Mouse (Mus musculus): ENCODE measurements around the gene Macrod2. TPM values are rescaled to one million over a fixed set of nuclear protein-coding genes. Genes with fewer than 3 reads are reported as not detected.

The Macrod2 gene
- polyA plus RNA-seq, 1 experiment from 2014 or later: 62.2 TPM

DNA sequence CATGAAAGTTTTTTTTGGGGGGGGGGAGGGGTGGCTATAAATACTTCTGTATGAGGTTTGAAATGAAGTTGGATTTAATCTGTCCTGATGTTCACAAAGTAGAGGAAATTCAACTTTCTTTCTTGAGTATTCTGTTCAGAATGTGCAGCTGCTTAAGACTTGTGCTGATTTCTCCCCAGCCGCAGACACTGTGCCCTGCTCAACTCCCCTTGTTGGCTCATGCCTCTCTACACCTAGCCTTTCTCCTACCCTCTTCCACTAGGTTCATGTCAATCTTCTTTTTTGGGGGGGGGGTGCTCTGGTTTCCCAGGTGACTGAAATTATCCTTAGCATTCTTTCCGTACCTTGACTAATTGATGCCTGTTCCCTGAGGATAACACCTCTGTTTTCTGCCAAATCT, 258.9 kb downstream of the Macrod2 start:
- H3K9me3 ChIP-seq (ENCODE audit: control insufficient read depth, low read length): no peaks in the 10 kb centered on the region
- no peak overlapping the region for H3K4me3 ChIP-seq (replicated peaks; ENCODE audit: low read length)
- H3K4me2 ChIP-seq (replicated peaks): no peak overlapping the region
- no peaks in the 10 kb centered on the region for H3K4me1 ChIP-seq (replicated peaks; ENCODE audit: control insufficient read depth, insufficient read depth, low read length)
- ATAC-seq (ENCODE audit: low FRiP score) (no peak), DNase-seq (ENCODE audit: low spot score) (no peak)
- no peak overlapping the region for H3K27ac ChIP-seq
- no peaks in the 10 kb centered on the region for H3K27me3 ChIP-seq (ENCODE audit: control insufficient read depth, insufficient read depth, low read length)
- H3K9ac ChIP-seq: no peak overlapping the region
- 24% methylated on average over 2 of the region's 2 CpGs for WGBS
- H3K36me3 ChIP-seq (replicated peaks; ENCODE audit: control insufficient read depth, insufficient read depth): peaks cover 17% of the 10 kb centered on the region

GRCm38 (mm10) chr2:140662673-140663072, 267.6 kb downstream of the Macrod2 start:
- Histone ChIP-seq H3K36me3 (replicated peaks; ENCODE audit: control insufficient read depth, insufficient read depth) (peaks cover 44% of the 10 kb centered on the region), H3K9ac (no peak overlapping the region), H3K4me2 (replicated peaks) (no peak overlapping the region), H3K27me3 (ENCODE audit: control insufficient read depth, insufficient read depth, low read length) (no peaks in the 10 kb centered on the region), H3K4me3 (replicated peaks; ENCODE audit: low read length) (no peak overlapping the region), H3K4me1 (replicated peaks; ENCODE audit: control insufficient read depth, insufficient read depth, low read length) (peaks cover 19% of the 10 kb centered on the region), H3K9me3 (ENCODE audit: control insufficient read depth, low read length) (no peaks in the 10 kb centered on the region), H3K27ac (no peak overlapping the region)
- WGBS: 85% methylated on average over 5 of the region's 5 CpGs
- DNase-seq (ENCODE audit: low spot score) (no peak), ATAC-seq (ENCODE audit: low FRiP score) (no peak)

GRCm38 (mm10) chr2:140664381-140664780, 269.3 kb downstream of the Macrod2 start:
- H3K4me1 ChIP-seq (replicated peaks; ENCODE audit: control insufficient read depth, insufficient read depth, low read length): peaks cover 22% of the 10 kb centered on the region

DNA sequence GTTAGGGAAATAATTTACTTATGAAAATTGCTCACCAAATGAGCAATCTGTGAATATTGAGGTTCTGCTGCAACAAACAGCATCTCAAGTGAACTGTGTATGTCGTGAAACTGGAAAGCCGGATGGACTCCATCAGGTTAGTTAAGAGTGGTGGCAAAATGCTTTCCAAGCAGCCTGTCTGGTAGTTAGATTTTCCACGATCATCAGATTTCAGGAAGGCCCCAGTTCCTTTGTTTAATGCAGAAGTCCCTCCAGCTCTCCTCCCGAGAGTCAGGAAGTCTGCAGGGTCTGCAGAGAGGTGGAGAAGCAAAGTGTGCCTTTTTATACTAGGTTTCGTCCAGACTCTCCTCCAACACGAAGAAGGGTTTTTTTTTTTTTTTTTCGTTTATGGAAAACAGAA, 271.7 kb downstream of the Macrod2 start:
- H3K9ac ChIP-seq: peak overlapping the region; percentile 81
- H3K27me3 ChIP-seq (ENCODE audit: control insufficient read depth, insufficient read depth, low read length): no peaks in the 10 kb centered on the region

More at GRCm38 (mm10) chr2:140664381-140664780, 269.3 kb downstream of the Macrod2 start:
- H3K4me2 ChIP-seq (replicated peaks): no peak overlapping the region
- H3K36me3 ChIP-seq (replicated peaks; ENCODE audit: control insufficient read depth, insufficient read depth): peaks cover 30% of the 10 kb centered on the region
- no peak overlapping the region for H3K9ac ChIP-seq
- H3K4me3 ChIP-seq (replicated peaks; ENCODE audit: low read length): no peak overlapping the region
- no peaks in the 10 kb centered on the region for H3K9me3 ChIP-seq (ENCODE audit: control insufficient read depth, low read length)
- no peak for DNase-seq (ENCODE audit: low spot score)
- 93% methylated on average over 4 of the region's 4 CpGs for WGBS
- no peaks in the 10 kb centered on the region for H3K27me3 ChIP-seq (ENCODE audit: control insufficient read depth, insufficient read depth, low read length)
- H3K27ac ChIP-seq: no peak overlapping the region
- ATAC-seq (ENCODE audit: low FRiP score): no peak

DNA sequence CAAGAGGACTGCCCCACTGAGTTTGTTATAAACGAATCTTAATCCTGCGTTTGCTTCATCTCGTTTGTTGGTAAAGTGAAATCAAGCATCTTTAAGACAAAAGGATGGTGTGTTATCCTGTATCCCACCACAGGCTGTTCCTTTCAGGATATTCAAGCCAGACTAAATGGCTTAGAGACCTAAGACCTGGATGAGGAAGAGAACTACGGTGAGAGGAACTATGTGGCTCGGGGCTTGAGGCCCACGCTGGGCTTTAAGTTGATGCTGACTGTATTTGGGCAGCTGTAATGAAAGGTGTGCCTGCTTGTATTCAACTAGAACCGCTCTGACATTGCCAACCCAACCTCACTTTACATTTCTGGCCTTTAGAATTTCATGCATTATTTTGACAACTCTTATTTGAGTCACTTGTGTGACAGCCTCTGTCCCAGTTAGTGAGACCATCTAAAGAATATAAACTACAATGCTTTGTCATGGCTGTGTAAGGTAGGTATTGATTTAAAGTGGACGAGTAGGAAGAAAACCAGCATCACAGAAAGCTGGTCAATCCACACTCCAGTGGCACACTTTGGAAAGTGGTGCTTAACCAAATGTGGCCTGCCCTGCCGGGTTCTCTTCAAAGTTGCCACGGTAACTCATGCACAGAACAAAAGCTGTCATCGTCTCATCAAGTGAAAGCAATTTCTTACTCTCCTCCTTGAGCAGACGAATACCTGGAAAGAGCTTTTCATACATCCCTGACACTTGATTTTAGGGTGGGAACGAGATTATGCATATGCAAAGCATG, 272.3 kb downstream of the Macrod2 start:
- peak overlapping the region; percentile 54 for H3K4me3 ChIP-seq (replicated peaks; ENCODE audit: low read length)
- H3K4me2 ChIP-seq (replicated peaks): peak overlapping the region; percentile 70
- H3K4me1 ChIP-seq (replicated peaks; ENCODE audit: control insufficient read depth, insufficient read depth, low read length): peaks cover 22% of the 10 kb centered on the region
- H3K36me3 ChIP-seq (replicated peaks; ENCODE audit: control insufficient read depth, insufficient read depth): peaks cover 4% of the 10 kb centered on the region
- WGBS: 30% methylated on average over 13 of the region's 13 CpGs
- H3K27ac ChIP-seq: no peak overlapping the region
- ATAC-seq (ENCODE audit: low FRiP score) (no peak), DNase-seq (ENCODE audit: low spot score) (no peak)
- H3K9me3 ChIP-seq (ENCODE audit: control insufficient read depth, low read length): no peaks in the 10 kb centered on the region
- H3K9ac ChIP-seq: peak overlapping the region; percentile 81
- no peaks in the 10 kb centered on the region for H3K27me3 ChIP-seq (ENCODE audit: control insufficient read depth, insufficient read depth, low read length)

More for the DNA sequence above, 271.7 kb downstream of the Macrod2 start:
- H3K27ac ChIP-seq: no peak overlapping the region
- peak overlapping the region; percentile 70 for H3K4me2 ChIP-seq (replicated peaks)
- DNase-seq (ENCODE audit: low spot score) (no peak), ATAC-seq (ENCODE audit: low FRiP score) (no peak)
- H3K36me3 ChIP-seq (replicated peaks; ENCODE audit: control insufficient read depth, insufficient read depth): peaks cover 7% of the 10 kb centered on the region
- H3K9me3 ChIP-seq (ENCODE audit: control insufficient read depth, low read length): no peaks in the 10 kb centered on the region
- H3K4me3 ChIP-seq (replicated peaks; ENCODE audit: low read length): peak overlapping the region; percentile 54
- peaks cover 22% of the 10 kb centered on the region for H3K4me1 ChIP-seq (replicated peaks; ENCODE audit: control insufficient read depth, insufficient read depth, low read length)
- 26% methylated on average over 7 of the region's 7 CpGs for WGBS

DNA sequence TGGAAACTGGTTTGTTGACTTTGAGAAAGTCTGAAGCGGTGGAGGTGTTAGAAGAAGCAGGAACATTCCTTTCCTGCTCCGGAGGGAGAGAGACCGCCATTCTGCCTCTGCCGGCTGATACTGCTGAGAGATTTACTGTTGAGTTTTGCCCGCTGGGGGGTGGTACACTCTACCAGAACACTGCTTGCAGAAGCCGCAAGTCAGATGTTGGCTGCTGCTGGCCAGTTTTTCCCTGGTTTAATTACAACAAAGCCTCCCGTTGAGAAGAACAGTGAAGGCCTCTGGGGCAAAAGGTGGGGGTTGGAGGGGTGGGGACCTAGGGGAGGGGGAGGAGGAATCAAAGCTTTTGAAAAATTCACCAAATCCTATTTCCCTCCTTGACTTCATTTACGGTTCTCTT, 273.2 kb downstream of the Macrod2 start:
- Histone ChIP-seq H3K4me1 (replicated peaks; ENCODE audit: control insufficient read depth, insufficient read depth, low read length) (peaks cover 22% of the 10 kb centered on the region), H3K27me3 (ENCODE audit: control insufficient read depth, insufficient read depth, low read length) (no peaks in the 10 kb centered on the region), H3K9me3 (ENCODE audit: control insufficient read depth, low read length) (no peaks in the 10 kb centered on the region), H3K4me2 (replicated peaks) (peak overlapping the region; percentile 70), H3K9ac (peak overlapping the region; percentile 81), H3K36me3 (replicated peaks; ENCODE audit: control insufficient read depth, insufficient read depth) (no peaks in the 10 kb centered on the region), H3K27ac (peak overlapping the region; percentile 78), H3K4me3 (replicated peaks; ENCODE audit: low read length) (peak overlapping the region; percentile 54)
- 1% methylated on average over 8 of the region's 8 CpGs for WGBS
- ATAC-seq (ENCODE audit: low FRiP score) (peak; percentile 69), DNase-seq (ENCODE audit: low spot score) (peak; percentile 87)

- no peaks in the 10 kb centered on the region; the same call in 1 of the 2 replicates for H3K27me3 ChIP-seq (ENCODE audit: control insufficient read depth, insufficient read depth, low read length)
- DNase-seq (ENCODE audit: low spot score) (peak; percentile 32), ATAC-seq (ENCODE audit: low FRiP score) (no peak)
- H3K9ac ChIP-seq: peak overlapping the region; percentile 81
- no peaks in the 10 kb centered on the region for H3K9me3 ChIP-seq (ENCODE audit: control insufficient read depth, low read length)
- H3K36me3 ChIP-seq (replicated peaks; ENCODE audit: control insufficient read depth, insufficient read depth): no peaks in the 10 kb centered on the region
- peak overlapping the region; percentile 70 for H3K4me2 ChIP-seq (replicated peaks)
- WGBS: 11% methylated on average over 2 of the region's 2 CpGs
- peak overlapping the region; percentile 78 for H3K27ac ChIP-seq
- H3K4me3 ChIP-seq (replicated peaks; ENCODE audit: low read length): peak overlapping the region; percentile 54
- H3K4me1 ChIP-seq (replicated peaks; ENCODE audit: control insufficient read depth, insufficient read depth, low read length): peaks cover 22% of the 10 kb centered on the region
Measured at GRCm38 (mm10) chr2:140669081-140669480, 274.0 kb downstream of the Macrod2 start.

- Histone ChIP-seq H3K36me3 (replicated peaks; ENCODE audit: control insufficient read depth, insufficient read depth) (no peaks in the 10 kb centered on the region), H3K4me1 (replicated peaks; ENCODE audit: control insufficient read depth, insufficient read depth, low read length) (peaks cover 22% of the 10 kb centered on the region), H3K9ac (peak overlapping the region; percentile 81), H3K9me3 (ENCODE audit: control insufficient read depth, low read length) (no peaks in the 10 kb centered on the region), H3K4me3 (replicated peaks; ENCODE audit: low read length) (peak overlapping the region; percentile 54), H3K4me2 (replicated peaks) (peak overlapping the region; percentile 70), H3K27ac (peak overlapping the region; percentile 88), H3K27me3 (ENCODE audit: control insufficient read depth, insufficient read depth, low read length) (no peaks in the 10 kb centered on the region; the same call in 1 of the 2 replicates)
- ATAC-seq (ENCODE audit: low FRiP score) (no peak), DNase-seq (ENCODE audit: low spot score) (no peak)
- 21% methylated on average over 2 of the region's 2 CpGs for WGBS
Measured at GRCm38 (mm10) chr2:140669786-140670185, 274.7 kb downstream of the Macrod2 start.

DNA sequence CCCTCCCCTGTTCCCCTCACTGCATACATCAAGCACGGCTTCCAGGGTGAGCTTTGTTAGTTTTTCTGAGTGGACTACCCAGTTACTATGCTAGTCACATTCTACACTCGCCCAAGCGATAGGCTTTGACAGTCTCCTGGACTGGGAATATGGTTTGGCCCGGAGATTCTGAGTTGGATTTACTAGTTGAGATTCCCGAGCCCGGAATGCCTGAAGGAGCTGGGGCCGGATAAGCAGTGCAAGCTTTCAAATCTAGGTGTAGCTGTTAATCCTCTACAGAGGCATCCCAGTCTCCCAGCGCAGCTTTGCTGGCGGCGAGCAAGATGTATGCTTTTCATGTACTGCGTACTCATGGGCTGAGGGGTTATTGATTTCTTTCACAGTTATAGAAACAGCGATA, 275.3 kb downstream of the Macrod2 start:
- ATAC-seq (ENCODE audit: low FRiP score) (no peak), DNase-seq (ENCODE audit: low spot score) (peak; percentile 70)
- H3K27me3 ChIP-seq (ENCODE audit: control insufficient read depth, insufficient read depth, low read length): no peaks in the 10 kb centered on the region; the same call in 1 of the 2 replicates
- H3K36me3 ChIP-seq (replicated peaks; ENCODE audit: control insufficient read depth, insufficient read depth): no peaks in the 10 kb centered on the region
- H3K9me3 ChIP-seq (ENCODE audit: control insufficient read depth, low read length): no peaks in the 10 kb centered on the region
- H3K27ac ChIP-seq: peak overlapping the region; percentile 88
- peaks cover 19% of the 10 kb centered on the region for H3K4me1 ChIP-seq (replicated peaks; ENCODE audit: control insufficient read depth, insufficient read depth, low read length)
- H3K9ac ChIP-seq: peak overlapping the region; percentile 81
- H3K4me2 ChIP-seq (replicated peaks): peak overlapping the region; percentile 70
- under 1% methylated on average over 12 of the region's 12 CpGs for WGBS
- H3K4me3 ChIP-seq (replicated peaks; ENCODE audit: low read length): peak overlapping the region; percentile 54
